Mouse (Mus musculus) gastrocnemius, postnatal 4 days (tissue): ENCODE measurements around the gene Stpg4. TPM values are rescaled to one million over a fixed set of nuclear protein-coding genes. Genes with fewer than 3 reads are reported as not detected.

Experiments
- DNase-seq, 2 experiments: peaks; one replicate each; pipeline ENCODE4 v3.0.0; 2021 to 2022; ENCODE audit warnings: low spot score in 2 of 2, mixed read lengths in 2 of 2
- total RNA-seq, 2 experiments: library from RNA; stranded (reverse); gene quantifications; 2 replicates each; pipeline ENCODE4 v1.2.3; 2021

Gene Stpg4
- total RNA-seq, 2 experiments from 2014 or later: not detected

- peak; percentile 18 to 43 for DNase-seq
Observed at GRCm38 (mm10) chr17:87379821-87380220, 47.7 kb downstream of the Stpg4 start.

- DNase-seq: peak in 1 of 2 experiments; percentile 14
Observed at GRCm38 (mm10) chr17:87379160-87379624, 48.3 kb downstream of the Stpg4 start.

- peak in 1 of 2 experiments; percentile 31 for DNase-seq
Observed at GRCm38 (mm10) chr17:87378354-87379159, 49.0 kb downstream of the Stpg4 start.

- peak in 1 of 2 experiments; percentile 11 for DNase-seq
Observed at GRCm38 (mm10) chr17:87377536-87377935, 50.0 kb downstream of the Stpg4 start.

GRCm38 (mm10) chr17:87376831-87377471, 50.6 kb downstream of the Stpg4 start:
- no peak for DNase-seq

GRCm38 (mm10) chr17:87375941-87376511, 51.5 kb downstream of the Stpg4 start:
- DNase-seq: peak in 1 of 2 experiments; percentile 50

GRCm38 (mm10) chr17:87373327-87373726, 54.2 kb downstream of the Stpg4 start:
- DNase-seq: no peak

- DNase-seq: no peak
Observed at GRCm38 (mm10) chr17:87372189-87372588, 55.4 kb downstream of the Stpg4 start.

GRCm38 (mm10) chr17:87369270-87369759, 58.2 kb downstream of the Stpg4 start:
- DNase-seq: no peak

- DNase-seq: no peak
Observed at GRCm38 (mm10) chr17:87368481-87368880, 59.1 kb downstream of the Stpg4 start.

GRCm38 (mm10) chr17:87367640-87368039, 59.9 kb downstream of the Stpg4 start:
- DNase-seq: peak; percentile 63 to 84

- no peak for DNase-seq
Observed at GRCm38 (mm10) chr17:87367228-87367627, 60.3 kb downstream of the Stpg4 start.

GRCm38 (mm10) chr17:87366520-87366919, 61.0 kb downstream of the Stpg4 start:
- DNase-seq: no peak

GRCm38 (mm10) chr17:87365268-87365667, 62.3 kb downstream of the Stpg4 start:
- DNase-seq: no peak

- no peak for DNase-seq
Observed at GRCm38 (mm10) chr17:87364108-87364507, 63.4 kb downstream of the Stpg4 start.

- no peak for DNase-seq
Observed at GRCm38 (mm10) chr17:87361132-87361531, 66.4 kb downstream of the Stpg4 start.

GRCm38 (mm10) chr17:87357506-87357905, 70.0 kb downstream of the Stpg4 start:
- no peak for DNase-seq

- DNase-seq: no peak
Observed at GRCm38 (mm10) chr17:87356261-87356660, 71.3 kb downstream of the Stpg4 start.

GRCm38 (mm10) chr17:87355456-87355855, 72.1 kb downstream of the Stpg4 start:
- no peak for DNase-seq

- no peak for DNase-seq
Observed at GRCm38 (mm10) chr17:87353745-87354320, 73.7 kb downstream of the Stpg4 start.

- DNase-seq: no peak
Observed at GRCm38 (mm10) chr17:87352898-87353225, 74.7 kb downstream of the Stpg4 start.
